Mouse (Mus musculus): ENCODE data around the gene Pif1. TPM values are rescaled to one million over a fixed set of nuclear protein-coding genes. Genes with fewer than 3 reads are reported as not detected.
A peak's percentile ranks its signal among the peaks of the same experiment; 100 is the strongest.

Gene Pif1
- 7.1 and 32.7 TPM in 2 replicates for total RNA-seq (2014; rRNA removed; ENCODE audit: low replicate concordance)
- polyA plus RNA-seq (2015; fragmentation: Nextera tagmentation; extraction: Ambion mirVana), result 2.5 and 2.6 TPM in 2 replicates

GRCm38 (mm10) chr9:65586406-65587269 lies at the start of gene Pif1:
Pif1 (plus strand) TSS chr9:65587160.
- WGBS, result 11% methylated on average over 28 of the region's 28 CpGs
- peak; percentile 82 for ATAC-seq (ENCODE audit: insufficient read depth, low read depth)

DNA sequence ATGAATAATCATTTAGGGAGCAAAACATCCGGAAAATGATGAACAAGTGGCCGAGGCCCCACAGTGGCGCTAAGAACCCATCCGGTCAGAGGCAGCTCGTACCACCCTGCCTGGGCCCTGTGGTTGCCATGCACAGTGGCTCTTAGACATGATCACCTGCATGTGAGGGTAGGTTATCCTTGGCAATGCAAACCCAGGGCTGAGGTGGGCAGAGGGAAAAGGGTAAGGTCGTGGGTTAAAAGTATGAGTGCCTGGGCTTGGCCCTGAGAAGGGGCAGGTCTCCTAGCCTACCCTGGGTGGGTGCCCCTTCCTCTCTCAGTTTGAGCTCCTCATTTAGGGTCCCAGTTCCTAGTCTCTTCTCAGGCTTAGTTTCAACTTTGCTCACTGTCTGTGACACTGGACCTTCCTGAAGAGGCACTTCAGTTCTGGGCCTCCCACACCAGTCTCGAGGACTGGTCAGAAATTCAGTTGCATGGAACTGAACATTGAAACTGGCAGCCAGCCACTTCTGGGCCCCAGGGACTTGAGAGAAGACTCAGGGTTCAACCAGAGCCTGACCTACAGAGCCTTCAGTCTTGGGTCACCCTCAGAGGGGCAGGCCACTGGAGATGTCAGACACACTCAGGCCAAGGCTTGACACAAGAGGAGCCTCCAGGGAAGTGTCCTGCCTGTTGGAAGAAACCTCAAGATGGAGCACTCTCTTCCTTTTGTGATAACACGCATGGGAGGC lies 48.9 kb upstream of the Pif1 start:
- no peak overlapping the region for H3K27ac ChIP-seq (ENCODE audit: low read depth)
- DNase-seq (ENCODE audit: low spot score), result no peak
- no peak overlapping the region for H3K4me2 ChIP-seq (ENCODE audit: low read depth, low read length)
- H3K27me3 ChIP-seq (ENCODE audit: control insufficient read depth, insufficient read depth, low read length), result no peaks in the 10 kb centered on the region
- peaks cover 16% of the 10 kb centered on the region for H3K4me1 ChIP-seq (ENCODE audit: control insufficient read depth, insufficient read depth)
- TF ChIP-seq CTCF (IDR thresholded peaks at IDR 0.05; ENCODE audit: low read depth) (no peak), EP300 (IDR thresholded peaks at IDR 0.05; ENCODE audit: low read depth) (no peak)
- no peak overlapping the region for H3K9ac ChIP-seq (replicated peaks; ENCODE audit: low read depth, low read length)
- no peaks in the 10 kb centered on the region for H3K36me3 ChIP-seq (replicated peaks; ENCODE audit: control insufficient read depth, insufficient read depth, low read length)
- WGBS, result 79% methylated on average over 8 of the region's 8 CpGs
- no peak for ATAC-seq (ENCODE audit: insufficient read depth, low read depth)
- no peaks in the 10 kb centered on the region for H3K9me3 ChIP-seq (replicated peaks; ENCODE audit: control insufficient read depth, low read length)
- no peak overlapping the region for H3K4me3 ChIP-seq (ENCODE audit: low read depth, low read length)

More at GRCm38 (mm10) chr9:65586406-65587269, at the start of gene Pif1:
- H3K27me3 ChIP-seq (ENCODE audit: control insufficient read depth, insufficient read depth, low read length), result no peaks in the 10 kb centered on the region
- 0 out of 2 replicates have a peak, but pooled peaks cover 7% of the 10 kb centered on the region for H3K36me3 ChIP-seq (replicated peaks; ENCODE audit: control insufficient read depth, insufficient read depth, low read length)
- no peaks in the 10 kb centered on the region for H3K9me3 ChIP-seq (replicated peaks; ENCODE audit: control insufficient read depth, low read length)
- peak within 1 kb of the TSS; percentile 58 for H3K9ac ChIP-seq (replicated peaks; ENCODE audit: low read depth, low read length)
- H3K4me2 ChIP-seq (ENCODE audit: low read depth, low read length), result peak within 1 kb of the TSS; percentile 92
- peak within 1 kb of the TSS; percentile 69 for H3K4me3 ChIP-seq (ENCODE audit: low read depth, low read length)
- peak; percentile 87 for DNase-seq (ENCODE audit: low spot score)
- H3K27ac ChIP-seq (ENCODE audit: low read depth), result peak within 1 kb of the TSS; percentile 52; the same call in 1 of the 2 replicates
- peaks cover 14% of the 10 kb centered on the region; the same call in 1 of the 2 replicates for H3K4me1 ChIP-seq (ENCODE audit: control insufficient read depth, insufficient read depth)
- TF ChIP-seq EP300 (IDR thresholded peaks at IDR 0.05; ENCODE audit: low read depth) (no peak), CTCF (IDR thresholded peaks at IDR 0.05; ENCODE audit: low read depth) (no peak)

DNA sequence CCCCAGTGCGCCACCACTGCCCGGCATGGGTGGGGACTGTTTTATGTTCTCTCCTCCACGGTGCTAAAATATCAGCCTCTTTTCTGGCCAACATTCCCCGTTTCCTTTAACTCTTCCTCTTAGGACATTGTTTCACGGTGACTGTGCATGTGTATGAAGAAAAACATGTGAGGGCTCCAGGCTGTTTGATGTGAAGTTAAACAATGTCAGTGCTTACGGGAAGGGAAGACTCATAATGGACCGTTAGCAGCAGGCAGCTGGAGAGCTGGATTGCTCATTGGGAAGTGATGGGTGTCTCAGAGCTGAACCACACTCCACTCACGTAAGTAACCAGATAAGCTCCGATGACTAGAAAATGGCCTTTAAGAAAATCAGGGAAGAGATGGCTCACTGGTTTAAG lies 47.3 kb upstream of the Pif1 start:
- no peak overlapping the region for H3K9ac ChIP-seq (replicated peaks; ENCODE audit: low read depth, low read length)
- no peak overlapping the region for H3K4me2 ChIP-seq (ENCODE audit: low read depth, low read length)
- 64% methylated on average over 9 of the region's 9 CpGs for WGBS
- no peaks in the 10 kb centered on the region for H3K9me3 ChIP-seq (replicated peaks; ENCODE audit: control insufficient read depth, low read length)
- H3K27ac ChIP-seq (ENCODE audit: low read depth), result no peak overlapping the region
- no peak for TF ChIP-seq EP300 (IDR thresholded peaks at IDR 0.05; ENCODE audit: low read depth)
- no peak for TF ChIP-seq CTCF (IDR thresholded peaks at IDR 0.05; ENCODE audit: low read depth)
- no peak overlapping the region for H3K4me3 ChIP-seq (ENCODE audit: low read depth, low read length)
- H3K4me1 ChIP-seq (ENCODE audit: control insufficient read depth, insufficient read depth), result peaks cover 16% of the 10 kb centered on the region
- DNase-seq (ENCODE audit: low spot score) (no peak), ATAC-seq (ENCODE audit: insufficient read depth, low read depth) (no peak)
- H3K36me3 ChIP-seq (replicated peaks; ENCODE audit: control insufficient read depth, insufficient read depth, low read length), result no peaks in the 10 kb centered on the region
- H3K27me3 ChIP-seq (ENCODE audit: control insufficient read depth, insufficient read depth, low read length), result no peaks in the 10 kb centered on the region

- Histone ChIP-seq H3K27ac (ENCODE audit: low read depth) (peak overlapping the region; percentile 90), H3K36me3 (replicated peaks; ENCODE audit: control insufficient read depth, insufficient read depth, low read length) (no peaks in the 10 kb centered on the region), H3K4me3 (ENCODE audit: low read depth, low read length) (no peak overlapping the region), H3K4me1 (ENCODE audit: control insufficient read depth, insufficient read depth) (peaks cover 24% of the 10 kb centered on the region), H3K9me3 (replicated peaks; ENCODE audit: control insufficient read depth, low read length) (no peaks in the 10 kb centered on the region), H3K27me3 (ENCODE audit: control insufficient read depth, insufficient read depth, low read length) (no peaks in the 10 kb centered on the region), H3K4me2 (ENCODE audit: low read depth, low read length) (no peak overlapping the region), H3K9ac (replicated peaks; ENCODE audit: low read depth, low read length) (no peak overlapping the region)
- 0 out of 2 replicates have a peak, but pooled peaks have one; percentile 19 for TF ChIP-seq EP300 (IDR thresholded peaks at IDR 0.05; ENCODE audit: low read depth)
- TF ChIP-seq CTCF (IDR thresholded peaks at IDR 0.05; ENCODE audit: low read depth), result no peak
- 29% methylated on average over 13 of the region's 13 CpGs for WGBS
- DNase-seq (ENCODE audit: low spot score) (peak; percentile 74), ATAC-seq (ENCODE audit: insufficient read depth, low read depth) (peak; percentile 64)
Observed at GRCm38 (mm10) chr9:65541126-65542068, 45.6 kb upstream of the Pif1 start.
